Mouse (Mus musculus) monocyte, adult 2 months (primary cell): ENCODE data around the gene Plcb1.

ENCODE experiments used
- DNase-seq, 2 experiments: peaks; one replicate each; pipeline ENCODE4 v3.0.0; 2022; ENCODE audit warnings: low spot score in 2 of 2, low read depth in 1 of 2

The Plcb1 gene

DNA sequence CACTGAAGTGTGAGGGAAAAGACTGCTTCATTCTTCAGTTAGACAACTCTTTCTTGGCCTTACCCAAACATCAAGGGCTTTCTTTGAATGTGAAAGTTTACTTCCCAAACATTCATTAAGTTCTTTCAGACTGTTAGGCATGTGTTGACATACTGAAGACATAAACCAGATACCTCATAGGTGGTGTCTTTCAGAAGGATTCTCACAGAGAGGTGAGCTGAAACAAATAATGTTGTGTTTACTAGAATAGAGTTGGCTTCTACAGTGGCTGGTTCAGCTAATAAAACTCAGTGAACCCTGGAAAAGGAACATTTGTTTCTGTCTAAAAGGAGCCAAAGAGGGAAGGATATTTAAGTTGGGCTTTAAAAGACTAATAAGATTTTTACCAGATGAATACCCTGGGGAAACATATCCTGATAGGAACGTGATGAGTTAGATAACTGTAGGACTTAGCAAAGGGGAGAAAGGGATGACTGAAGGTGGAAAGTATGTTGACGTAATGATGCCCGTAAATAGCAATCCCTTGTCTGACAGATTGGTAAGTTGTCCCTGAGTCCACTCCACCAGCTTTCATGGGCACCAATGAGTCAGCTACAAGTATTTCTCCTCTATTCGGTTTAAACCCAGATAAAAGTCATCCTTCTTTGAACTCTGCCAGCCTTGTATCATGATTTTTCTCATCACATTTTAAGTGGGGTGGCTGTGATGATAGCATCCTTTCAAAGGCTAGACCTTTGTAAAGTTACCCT is 265.8 kb downstream of the Plcb1 start:
- no peak for DNase-seq

- DNase-seq = no peak
Measured at GRCm38 (mm10) chr2:135053391-135053790, 267.5 kb downstream of the Plcb1 start.

DNA sequence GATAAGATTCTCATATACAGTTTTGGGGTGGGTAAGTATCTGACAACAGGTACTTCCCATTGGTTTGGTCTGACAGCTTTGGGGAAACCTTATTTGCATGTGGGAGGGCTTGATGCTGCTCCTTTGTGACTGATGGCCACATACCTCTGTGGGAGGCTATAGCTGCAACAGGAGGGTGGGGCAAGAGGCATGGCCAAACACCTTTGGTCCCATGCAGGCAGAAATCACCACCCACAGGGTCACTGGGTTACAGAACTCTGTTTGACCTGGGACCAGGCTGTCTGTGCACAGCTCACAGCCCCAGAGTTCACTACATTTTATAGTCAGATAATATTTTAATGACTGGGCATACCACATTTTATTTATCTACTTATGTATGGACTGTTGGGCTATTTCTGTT is 281.6 kb downstream of the Plcb1 start:
- DNase-seq = no peak

GRCm38 (mm10) chr2:135071349-135071748 is 285.5 kb downstream of the Plcb1 start:
- no peak for DNase-seq

DNA sequence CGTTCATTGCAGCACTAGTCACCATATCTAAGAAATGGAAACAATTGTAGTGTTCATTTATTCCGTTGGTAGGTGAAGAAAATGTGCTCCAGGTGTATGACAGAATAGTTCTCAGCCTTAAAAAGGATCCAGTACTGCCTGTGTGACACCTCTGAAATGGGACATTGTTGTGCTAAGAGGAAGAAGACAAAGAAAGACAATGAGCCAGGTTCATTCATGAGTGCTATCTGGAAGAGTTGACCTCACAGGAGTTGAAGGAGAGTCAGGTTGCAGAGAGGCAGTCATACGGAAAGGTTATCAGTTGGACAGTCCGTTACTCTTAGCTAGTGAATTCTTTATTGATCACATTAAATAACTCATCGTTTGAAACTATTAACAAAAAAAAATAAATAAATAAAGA is 286.6 kb downstream of the Plcb1 start:
- no peak for DNase-seq

- DNase-seq = no peak
Measured at GRCm38 (mm10) chr2:135073014-135073413, 287.1 kb downstream of the Plcb1 start.

DNA sequence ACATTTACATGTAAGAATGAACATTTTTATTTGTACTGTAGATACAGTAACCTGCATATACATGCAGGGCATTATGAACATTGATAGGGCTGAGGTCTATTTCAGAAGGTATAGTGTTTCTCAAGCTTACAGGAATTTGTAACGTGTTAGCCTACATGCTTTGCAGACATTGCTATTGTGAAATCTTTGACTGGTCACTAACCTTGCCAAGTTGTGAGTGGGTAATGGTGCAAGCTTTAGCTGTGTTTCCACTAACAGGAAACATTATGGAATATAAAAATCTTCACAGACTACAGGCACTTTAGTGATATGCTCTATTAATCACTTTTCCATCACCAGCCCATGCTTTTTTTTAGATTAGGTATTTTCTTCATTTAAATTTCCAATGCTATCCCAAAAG is 289.5 kb downstream of the Plcb1 start:
- no peak for DNase-seq

DNA sequence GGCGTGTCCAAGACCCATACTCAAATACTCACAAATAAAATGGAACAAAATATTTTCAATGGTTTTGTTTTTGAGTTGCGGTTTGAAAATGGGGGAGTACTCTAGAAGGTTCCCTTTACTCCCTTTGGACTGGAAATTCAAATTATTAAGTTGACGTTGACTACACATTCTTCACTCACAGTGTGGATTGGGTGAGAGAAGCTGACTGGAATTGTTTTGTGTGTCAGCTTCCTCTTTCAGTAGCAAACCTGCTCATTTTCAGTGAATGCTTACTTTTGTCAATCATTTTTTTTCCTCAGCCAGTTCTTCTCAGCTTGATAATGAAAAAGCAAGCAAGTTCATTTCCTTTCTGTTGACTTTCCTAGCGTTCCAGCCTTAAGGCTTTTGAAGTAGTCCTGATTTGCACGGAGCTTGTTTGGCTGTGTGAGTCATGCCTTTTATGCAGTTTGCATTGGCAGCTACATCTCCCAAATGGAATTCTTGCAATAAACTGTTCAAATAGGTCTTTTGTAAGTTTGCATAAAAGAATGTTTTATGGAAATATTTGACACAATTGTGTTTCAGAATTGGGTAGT is 306.8 kb downstream of the Plcb1 start:
- no peak for DNase-seq

DNA sequence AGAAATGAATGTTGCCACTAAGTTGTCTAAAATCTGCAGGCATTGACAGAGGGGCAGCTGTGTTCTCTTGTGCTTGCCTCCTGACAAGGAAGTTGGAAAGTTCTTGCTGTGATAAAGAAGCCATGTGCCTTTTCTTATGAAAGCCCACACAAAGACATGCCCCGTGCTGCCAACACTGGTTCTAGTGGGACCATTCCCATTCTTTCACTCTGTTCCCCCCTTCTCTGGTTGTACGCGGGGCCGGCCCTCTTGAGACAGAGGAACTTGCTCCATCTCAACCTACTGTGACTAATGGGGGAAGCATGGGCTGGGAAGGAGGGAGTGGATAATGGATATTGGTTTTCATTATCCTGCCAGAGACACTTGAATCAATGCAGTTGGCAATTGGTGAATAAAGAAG is 315.4 kb downstream of the Plcb1 start:
- DNase-seq = no peak

DNA sequence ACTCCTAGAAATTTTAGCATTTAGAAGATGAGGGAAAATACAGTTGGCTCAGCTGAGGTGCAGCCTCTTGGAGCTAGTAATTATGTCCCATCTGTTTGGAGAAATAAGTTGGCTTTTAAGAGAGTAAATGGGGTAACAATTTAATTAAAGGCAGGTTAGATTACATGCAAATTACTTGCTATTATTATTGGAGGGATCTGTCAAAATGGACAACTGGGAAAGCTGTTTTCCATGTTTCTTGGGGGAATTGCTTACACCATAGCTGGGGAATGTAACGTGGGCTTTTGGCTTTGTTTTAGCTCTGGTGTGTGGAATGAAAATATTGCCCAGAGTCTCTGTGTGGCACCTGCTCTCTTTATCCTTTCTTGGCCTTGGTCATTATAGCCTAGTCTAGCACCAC is 316.1 kb downstream of the Plcb1 start:
- no peak for DNase-seq

- no peak for DNase-seq
Measured at GRCm38 (mm10) chr2:135106649-135107048, 320.8 kb downstream of the Plcb1 start.

DNA sequence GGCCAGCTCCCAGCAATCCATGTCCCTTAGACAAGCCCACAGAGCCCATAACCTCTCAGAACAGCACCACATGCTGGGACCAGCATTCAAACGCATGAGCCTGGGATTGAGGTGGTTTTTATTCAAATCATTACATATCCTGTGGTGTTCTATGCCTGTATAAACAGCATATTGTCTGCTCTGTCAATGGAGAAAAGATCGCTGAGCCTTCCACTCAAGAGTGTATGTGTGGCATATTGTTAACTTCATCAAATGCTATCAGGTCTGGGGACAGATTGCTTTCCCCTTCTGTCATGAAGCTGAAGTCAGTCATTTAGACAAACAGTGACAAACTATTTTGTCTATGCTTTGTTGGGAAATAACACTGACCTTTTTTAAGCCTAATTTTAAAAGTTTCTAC is 322.7 kb downstream of the Plcb1 start:
- DNase-seq = no peak

GRCm38 (mm10) chr2:135114501-135115128 is 328.7 kb downstream of the Plcb1 start:
- no peak for DNase-seq

DNA sequence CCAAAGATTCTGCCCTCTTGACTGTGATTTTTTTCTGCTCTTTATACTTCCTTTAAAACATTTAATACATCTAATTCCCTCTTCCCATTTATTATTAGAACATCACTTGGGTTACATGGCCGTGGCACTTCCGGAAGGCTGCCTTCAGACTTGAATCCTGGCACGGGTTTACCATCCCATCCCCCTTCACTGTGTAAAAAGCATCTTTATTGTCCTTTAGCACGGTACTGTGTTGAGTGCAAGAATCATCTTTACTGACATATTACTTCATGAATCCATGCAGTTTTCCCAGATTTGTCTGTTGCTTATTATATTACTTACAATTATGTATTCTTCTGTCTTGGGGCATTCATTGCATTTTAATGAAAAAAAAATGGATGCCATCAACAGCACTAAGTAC is 337.2 kb downstream of the Plcb1 start:
- DNase-seq = no peak

GRCm38 (mm10) chr2:135123695-135124343 is 338.0 kb downstream of the Plcb1 start:
- DNase-seq = no peak

DNA sequence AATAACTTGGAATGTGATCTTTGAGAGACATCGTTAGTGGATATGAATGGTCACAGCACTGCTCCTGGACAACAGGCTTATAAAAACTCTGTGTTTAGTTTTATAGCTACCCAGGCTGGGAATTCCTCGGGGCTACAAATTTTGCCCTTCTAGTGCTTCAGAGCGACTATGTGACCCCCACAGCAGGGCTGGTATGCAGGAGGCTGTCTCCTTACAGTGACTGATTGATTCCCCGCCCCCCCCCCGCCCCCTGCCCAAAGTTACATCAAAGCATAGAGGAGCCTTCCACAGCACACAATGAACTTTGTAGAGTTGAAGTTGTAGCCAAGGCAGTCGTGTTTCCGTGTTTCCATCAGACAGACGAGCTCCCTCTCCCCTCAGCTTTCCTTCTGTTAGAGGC is 354.7 kb downstream of the Plcb1 start:
- DNase-seq = no peak

DNA sequence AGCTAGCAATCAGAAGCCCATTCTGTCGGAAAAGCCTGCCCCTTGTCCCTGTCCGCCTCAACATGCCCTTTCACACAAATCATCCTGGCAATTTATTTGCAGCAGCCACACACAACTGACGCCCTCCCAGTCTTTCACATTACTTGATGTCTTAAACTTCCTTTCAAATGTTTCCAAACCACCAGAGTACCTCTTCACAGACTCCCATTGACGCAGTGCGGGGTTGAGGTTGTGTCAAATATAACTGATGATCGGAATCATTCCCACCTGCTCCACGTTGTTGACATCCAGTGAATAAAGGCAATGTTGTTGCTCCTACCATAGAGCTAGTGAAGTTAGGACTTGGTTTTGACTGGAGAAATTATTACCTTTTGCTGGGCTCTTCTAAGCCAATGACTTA is 366.4 kb downstream of the Plcb1 start:
- no peak for DNase-seq

DNA sequence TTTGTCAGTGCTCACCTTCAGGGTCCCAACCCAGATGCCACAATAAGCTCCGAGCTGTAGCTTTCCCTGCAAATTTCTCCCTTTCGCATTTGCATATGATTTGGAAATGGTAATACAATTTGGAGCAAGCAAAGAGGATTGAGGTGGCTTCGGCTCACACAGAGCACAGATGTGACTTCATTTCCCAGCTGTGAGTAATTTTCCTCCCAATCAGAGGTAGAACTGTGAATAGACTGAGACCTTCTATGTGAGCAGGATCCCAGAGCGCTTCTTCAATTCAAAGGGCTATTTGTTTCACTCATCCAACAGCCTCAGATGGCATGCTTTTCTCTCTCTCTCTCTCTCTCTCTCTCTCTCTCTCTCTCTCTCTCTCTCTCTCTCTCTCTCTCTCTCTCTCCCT is 367.4 kb downstream of the Plcb1 start:
- DNase-seq = no peak

DNA sequence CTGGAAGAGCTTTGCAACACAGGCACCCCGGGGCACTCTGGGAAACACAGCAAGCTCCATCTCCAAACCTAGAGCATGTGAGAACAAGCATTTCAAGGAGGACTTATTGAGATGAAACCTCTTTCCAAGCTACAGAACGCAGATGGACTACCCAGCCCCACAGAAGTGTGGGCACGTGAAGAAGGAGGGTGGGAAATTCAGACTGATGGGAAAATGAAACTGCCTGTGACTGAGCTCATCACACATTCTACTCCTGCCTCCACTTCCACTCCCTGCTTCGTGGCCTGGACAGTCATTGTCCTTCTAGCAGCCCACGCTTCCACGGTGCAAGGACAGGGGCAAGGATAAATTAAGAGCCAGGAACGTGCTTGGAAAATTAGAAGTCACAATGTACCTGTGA is 370.2 kb downstream of the Plcb1 start:
- no peak for DNase-seq

DNA sequence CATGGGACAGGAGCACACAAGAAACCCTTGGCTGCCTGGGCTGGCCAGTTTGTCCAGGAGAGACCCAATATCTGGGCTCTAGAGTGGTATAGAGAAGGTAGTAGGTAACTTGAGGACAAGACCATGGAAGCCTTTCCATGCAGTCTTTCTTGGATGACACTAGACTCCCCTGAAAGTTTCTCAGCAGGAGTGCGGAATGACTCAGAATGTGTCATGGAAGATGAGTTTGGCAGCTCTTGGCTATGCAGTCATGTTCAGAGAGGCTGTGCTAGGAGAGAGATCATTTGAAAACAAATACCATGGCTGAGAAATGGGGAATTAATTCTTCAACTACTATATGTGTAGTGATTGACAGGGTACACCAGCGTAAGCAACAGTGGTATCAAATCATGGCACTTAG is 372.1 kb downstream of the Plcb1 start:
- DNase-seq = no peak

- DNase-seq = no peak
Measured at GRCm38 (mm10) chr2:135161673-135162072, 375.8 kb downstream of the Plcb1 start.

GRCm38 (mm10) chr2:135165512-135165911 is 379.6 kb downstream of the Plcb1 start:
- DNase-seq = no peak
